Mouse (Mus musculus): Measurements from ENCODE around the gene Ltf. TPM values are rescaled to one million over a fixed set of nuclear protein-coding genes. Genes with fewer than 3 reads are reported as not detected.

Gene Ltf
- polyA plus RNA-seq, 1 experiment, result 0.06 TPM

- no peak for DNase-seq (ENCODE audit: extremely low spot score in 1 of 2, low spot score in 1 of 2)
These were observed 66.3 kb downstream of the Ltf start for GRCm38 (mm10) chr9:111085329-111085728.

- no peak for DNase-seq (ENCODE audit: extremely low spot score in 1 of 2, low spot score in 1 of 2)
These were observed 67.1 kb downstream of the Ltf start for GRCm38 (mm10) chr9:111086137-111086536.

- DNase-seq (ENCODE audit: extremely low spot score in 1 of 2, low spot score in 1 of 2), result no peak
These were observed 68.0 kb downstream of the Ltf start for GRCm38 (mm10) chr9:111086995-111087606.

GRCm38 (mm10) chr9:111087960-111088359, 68.9 kb downstream of the Ltf start:
- no peak for DNase-seq (ENCODE audit: extremely low spot score in 1 of 2, low spot score in 1 of 2)

- DNase-seq (ENCODE audit: extremely low spot score in 1 of 2, low spot score in 1 of 2), result no peak
These were observed 69.8 kb downstream of the Ltf start for GRCm38 (mm10) chr9:111088886-111089285.

Other genes with a start within 250 kb of the Ltf start
- gene Prss42, start 221.1 kb upstream of the Ltf start, polyA plus RNA-seq (2012; rRNA removed), result 0.06 TPM in 1 of 2 replicates, not detected in the other
- gene Prss44, start 205.3 kb upstream of the Ltf start, polyA plus RNA-seq (2012; rRNA removed), result not detected in 2 replicates
- 0.06 and 0.15 TPM in 2 replicates for gene Prss43, start 192.6 kb upstream of the Ltf start, polyA plus RNA-seq (2012; rRNA removed)
- 0.42 and 0.54 TPM in 2 replicates for gene Prss45, start 184.7 kb upstream of the Ltf start, polyA plus RNA-seq (2012; rRNA removed)
- not detected in 2 replicates for gene Prss46, start 174.8 kb upstream of the Ltf start, polyA plus RNA-seq (2012; rRNA removed)
- gene Prss50, start 161.3 kb upstream of the Ltf start, polyA plus RNA-seq (2012; rRNA removed), result 0.65 and 0.86 TPM in 2 replicates
- 7.9 and 8.3 TPM in 2 replicates for gene Als2cl, start 139.4 kb upstream of the Ltf start, polyA plus RNA-seq (2012; rRNA removed)
- 2.2 and 2.5 TPM in 2 replicates for gene Tmie, start 139.2 kb upstream of the Ltf start, polyA plus RNA-seq (2012; rRNA removed)
- not detected in 2 replicates for gene Fam240a, start 102.4 kb upstream of the Ltf start, polyA plus RNA-seq (2012; rRNA removed)
- gene Tdgf1, start 73.1 kb upstream of the Ltf start, polyA plus RNA-seq (2012; rRNA removed), result 0.94 and 1.3 TPM in 2 replicates
- gene Lrrc2, start 67.7 kb upstream of the Ltf start, polyA plus RNA-seq (2012; rRNA removed), result 0.97 and 1.0 TPM in 2 replicates
- gene Rtp3, start 28.7 kb upstream of the Ltf start, polyA plus RNA-seq (2012; rRNA removed), result 0.50 and 0.71 TPM in 2 replicates
- 1.5 and 1.6 TPM in 2 replicates for gene Ccrl2, start 38.2 kb downstream of the Ltf start, polyA plus RNA-seq (2012; rRNA removed)
- gene Lrrfip2, start 98.3 kb downstream of the Ltf start, polyA plus RNA-seq (2012; rRNA removed), result 45.6 and 52.0 TPM in 2 replicates